8 mouse cellular contexts compared by ENCODE assay signal in the genomic region with DNA sequence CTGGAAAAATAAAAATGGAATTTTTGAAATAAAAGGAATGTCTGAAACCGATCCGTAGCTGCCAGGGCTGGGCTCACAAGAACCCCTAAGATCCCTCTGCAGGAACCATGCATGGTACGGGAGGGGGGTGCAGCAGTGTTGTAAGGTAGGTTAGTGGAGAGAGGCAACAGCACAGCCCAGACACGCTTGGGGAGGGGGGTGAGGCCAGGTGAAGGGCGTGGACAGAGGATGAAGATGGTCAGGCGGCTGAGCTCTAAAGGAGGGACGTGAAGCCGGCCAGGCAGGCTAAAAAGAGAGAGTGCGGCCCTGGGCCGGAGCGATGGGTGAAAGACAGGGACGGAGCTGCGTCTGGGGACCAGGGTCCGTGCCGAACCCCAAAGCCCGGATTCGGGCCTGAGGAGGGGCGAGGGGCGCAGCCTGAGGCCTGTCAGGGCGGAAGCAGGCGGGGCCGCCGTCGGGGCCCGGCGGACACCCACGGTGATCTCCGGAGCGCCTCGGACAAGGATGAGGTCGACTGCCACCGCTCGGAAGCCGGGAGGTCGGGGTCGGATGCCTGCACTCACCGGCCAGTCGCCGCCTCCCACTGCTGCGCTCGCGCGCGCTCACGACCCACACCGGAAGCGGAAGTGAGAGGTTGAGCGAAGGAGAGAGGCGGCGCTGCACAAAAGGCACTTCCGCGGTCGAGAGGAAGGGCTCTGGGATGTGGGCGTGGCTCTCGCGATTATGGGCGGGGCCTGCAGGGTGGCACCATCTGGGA. TPM values are rescaled to one million over a fixed set of nuclear protein-coding genes. Genes with fewer than 3 reads are reported as not detected.
A peak's percentile ranks its signal among the peaks of the same experiment; 100 is the strongest.
DNase-seq lines count a peak whose midpoint lies in the region; ATAC-seq and TF ChIP-seq lines count a peak whose summit lies in the region.

TSS of gene Clasrp (minus strand) at position 638 of the 757 bp plus-strand sequence.

- 1% methylated on average over 57 of the region's 57 CpGs for WGBS in forebrain, embryonic 12.5 days
- under 1% methylated on average over 54 of the region's 57 CpGs for WGBS in heart, postnatal 0 days
- WGBS in liver, embryonic 16.5 days (ENCODE audit: insufficient replicate concordance): 1% methylated on average over 51 of the region's 57 CpGs
- 1% methylated on average over 57 of the region's 57 CpGs for WGBS in neural tube, embryonic 13.5 days

- TF ChIP-seq RAD21 in CH12.LX (IDR thresholded peaks at IDR 0.05; ENCODE audit: low read depth, low read length): no peak

- ATAC-seq in forebrain, embryonic 12.5 days (ENCODE audit: low FRiP score): peak; percentile 95
- ATAC-seq in heart, postnatal 0 days (ENCODE audit: insufficient read depth, low read depth): peak; percentile 96
- peak; percentile 93 for ATAC-seq in liver, embryonic 16.5 days (ENCODE audit: low read depth)
- peak; percentile 88 for ATAC-seq in neural tube, embryonic 13.5 days (ENCODE audit: low read depth)

- TF ChIP-seq POLR2A in CH12.LX (IDR thresholded peaks at IDR 0.05; ENCODE audit: low read depth, low read length): peak; percentile 91
- peak; percentile 80 for TF ChIP-seq POLR2A in testis, adult 2 months (IDR thresholded peaks at IDR 0.05; ENCODE audit: control insufficient read depth, low read depth, low read length)

- H3K9me3 ChIP-seq in CH12.LX (replicated peaks; ENCODE audit: low read length): no peaks in the 10 kb centered on the region
- no peaks in the 10 kb centered on the region for H3K9me3 ChIP-seq in forebrain, embryonic 12.5 days
- no peaks in the 10 kb centered on the region for H3K9me3 ChIP-seq in heart, postnatal 0 days (replicated peaks; ENCODE audit: control insufficient read depth, low read length)
- no peaks in the 10 kb centered on the region for H3K9me3 ChIP-seq in liver, embryonic 16.5 days (replicated peaks; ENCODE audit: control insufficient read depth, low read length)
- no peaks in the 10 kb centered on the region for H3K9me3 ChIP-seq in neural tube, embryonic 13.5 days

- peak within 1 kb of the TSS; percentile 90 for H3K9ac ChIP-seq in CH12.LX (ENCODE audit: insufficient read depth, low read depth)
- H3K9ac ChIP-seq in forebrain, embryonic 12.5 days: peak within 1 kb of the TSS; percentile 84
- peak within 1 kb of the TSS; percentile 90 for H3K9ac ChIP-seq in heart, postnatal 0 days (replicated peaks; ENCODE audit: low read depth, low read length)
- peak within 1 kb of the TSS; percentile 90 for H3K9ac ChIP-seq in liver, embryonic 16.5 days (ENCODE audit: low read depth, low read length)
- peak within 1 kb of the TSS; percentile 99 for H3K9ac ChIP-seq in neural tube, embryonic 13.5 days

- H3K36me3 ChIP-seq in CH12.LX (replicated peaks in 1 of 2; ENCODE audit: control insufficient read depth in 1 of 2, insufficient read depth in 1 of 2, low read length in 1 of 2): peaks cover 39 to 72% of the 10 kb centered on the region in 2 experiments
- peaks cover 38% of the 10 kb centered on the region for H3K36me3 ChIP-seq in forebrain, embryonic 12.5 days (replicated peaks)
- peaks cover 28% of the 10 kb centered on the region for H3K36me3 ChIP-seq in heart, postnatal 0 days (replicated peaks; ENCODE audit: control insufficient read depth, insufficient read depth, low read length)
- no peaks in the 10 kb centered on the region for H3K36me3 ChIP-seq in liver, embryonic 16.5 days (ENCODE audit: control insufficient read depth, insufficient read depth)
- H3K36me3 ChIP-seq in neural tube, embryonic 13.5 days: peaks cover 32% of the 10 kb centered on the region
- no peaks in the 10 kb centered on the region for H3K36me3 ChIP-seq in testis, adult 2 months (ENCODE audit: control insufficient read depth, insufficient read depth, low read length)

- dilution Hi-C loops in CH12.LX (cut with MboI; ENCODE audit: extremely low pct_ligation_motif_present, extremely low pct_unique_long_range_greater_than_20kb, low sequenced_read_pairs): no loop called here

- peak within 1 kb of the TSS; percentile 97 for H3K4me2 ChIP-seq in CH12.LX (ENCODE audit: insufficient read depth, low read depth, poor library complexity, severe bottlenecking)
- H3K4me2 ChIP-seq in forebrain, embryonic 12.5 days: peak within 1 kb of the TSS; percentile 96
- peak within 1 kb of the TSS; percentile 85 for H3K4me2 ChIP-seq in heart, postnatal 0 days (ENCODE audit: low read depth, low read length)
- peak within 1 kb of the TSS; percentile 80 for H3K4me2 ChIP-seq in liver, embryonic 16.5 days (ENCODE audit: low read depth, low read length)
- H3K4me2 ChIP-seq in neural tube, embryonic 13.5 days: peak within 1 kb of the TSS; percentile 98

- peak within 1 kb of the TSS; percentile 45 for H3K27ac ChIP-seq in CH12.LX (ENCODE audit: insufficient read depth, low read depth)
- peak within 1 kb of the TSS; percentile 77 for H3K27ac ChIP-seq in forebrain, embryonic 12.5 days
- peak within 1 kb of the TSS; percentile 75 for H3K27ac ChIP-seq in heart, postnatal 0 days (ENCODE audit: low read depth)
- peak within 1 kb of the TSS; percentile 60 for H3K27ac ChIP-seq in liver, embryonic 16.5 days (ENCODE audit: low read length)
- peak within 1 kb of the TSS; percentile 82 for H3K27ac ChIP-seq in neural tube, embryonic 13.5 days (replicated peaks)
- peak within 1 kb of the TSS; percentile 45; the same call in 1 of the 2 replicates for H3K27ac ChIP-seq in testis, adult 2 months (ENCODE audit: control insufficient read depth, insufficient read depth, low read depth, low read length)

- TF ChIP-seq EP300 in CH12.LX (IDR thresholded peaks at IDR 0.05; ENCODE audit: low read length): no peak
- 0 out of 2 replicates have a peak, but pooled peaks have one; percentile 23 for TF ChIP-seq EP300 in heart, postnatal 0 days (IDR thresholded peaks at IDR 0.05; ENCODE audit: low read depth)

- H3K79me2 ChIP-seq in CH12.LX (replicated peaks; ENCODE audit: control insufficient read depth, extremely low read depth, insufficient read depth, poor library complexity, severe bottlenecking): peaks cover 37% of the 10 kb centered on the region

- H3K4me1 ChIP-seq in CH12.LX (ENCODE audit: control insufficient read depth in 1 of 2, insufficient read depth in 2 of 2): peaks cover 11 to 42% of the 10 kb centered on the region in 2 experiments; a peak in 3 of 4 replicates
- H3K4me1 ChIP-seq in forebrain, embryonic 12.5 days: peaks cover 33% of the 10 kb centered on the region
- H3K4me1 ChIP-seq in heart, postnatal 0 days (ENCODE audit: control insufficient read depth, insufficient read depth): peaks cover 13% of the 10 kb centered on the region
- peaks cover 15% of the 10 kb centered on the region for H3K4me1 ChIP-seq in liver, embryonic 16.5 days (ENCODE audit: control insufficient read depth, low read depth, low read length)
- H3K4me1 ChIP-seq in neural tube, embryonic 13.5 days (replicated peaks): peaks cover 42% of the 10 kb centered on the region
- H3K4me1 ChIP-seq in testis, adult 2 months (ENCODE audit: control insufficient read depth, insufficient read depth, low read length): peaks cover 4% of the 10 kb centered on the region

- H3K4me3 ChIP-seq in CH12.LX (replicated peaks in 1 of 3; ENCODE audit: low read depth in 2 of 3, low read length in 2 of 3, poor library complexity in 1 of 3): peak within 1 kb of the TSS; percentile 95 to 99 (median 99)
- H3K4me3 ChIP-seq in forebrain, embryonic 12.5 days (replicated peaks): peak within 1 kb of the TSS; percentile 70
- peak within 1 kb of the TSS; percentile 93 for H3K4me3 ChIP-seq in heart, postnatal 0 days (ENCODE audit: low read depth, low read length)
- peak within 1 kb of the TSS; percentile 84 for H3K4me3 ChIP-seq in liver, embryonic 16.5 days (ENCODE audit: low read depth, low read length)
- H3K4me3 ChIP-seq in neural tube, embryonic 13.5 days: peak within 1 kb of the TSS; percentile 98
- peak within 1 kb of the TSS; percentile 93 for H3K4me3 ChIP-seq in testis, adult 2 months (ENCODE audit: control insufficient read depth, low read depth, low read length)

- in situ Hi-C loops in CH12.LX (cut with MboI; ENCODE audit: low pct_ligation_motif_present, low pct_unique_long_range_greater_than_20kb, low sequenced_read_pairs): no loop called here

- DNase-seq in CH12.LX (ENCODE audit: extremely low read depth): peak; percentile 96
- peak; percentile 94 for DNase-seq in c-Kit-positive CD71-positive TER-119-negative erythroid progenitor cells, embryonic 14.5 days (ENCODE audit: low read depth)
- peak; percentile 94 for DNase-seq in heart, postnatal 0 days (ENCODE audit: low spot score)
- peak; percentile 99 for DNase-seq in kidney, postnatal 4 days

- H3K27me3 ChIP-seq in CH12.LX (replicated peaks): no peaks in the 10 kb centered on the region
- H3K27me3 ChIP-seq in forebrain, embryonic 12.5 days: no peaks in the 10 kb centered on the region
- no peaks in the 10 kb centered on the region for H3K27me3 ChIP-seq in heart, postnatal 0 days (ENCODE audit: control insufficient read depth, insufficient read depth, low read length)
- no peaks in the 10 kb centered on the region for H3K27me3 ChIP-seq in liver, embryonic 16.5 days (ENCODE audit: control insufficient read depth, insufficient read depth, low read depth, low read length)
- H3K27me3 ChIP-seq in neural tube, embryonic 13.5 days: no peaks in the 10 kb centered on the region
- H3K27me3 ChIP-seq in testis, adult 2 months (ENCODE audit: control insufficient read depth, insufficient read depth, low read length): no peaks in the 10 kb centered on the region

- TF ChIP-seq CTCF in CH12.LX (conservative IDR thresholded peaks at IDR 0.05 in 1 of 2, IDR thresholded peaks at IDR 0.05 in 1 of 2; ENCODE audit: low read depth in 2 of 2, low read length in 2 of 2): no peak
- peak; percentile 15; the same call in 1 of the 2 replicates for TF ChIP-seq CTCF in heart, postnatal 0 days (IDR thresholded peaks at IDR 0.05; ENCODE audit: low read depth)
- no peak for TF ChIP-seq CTCF in testis, adult 2 months (IDR thresholded peaks at IDR 0.05; ENCODE audit: control insufficient read depth, insufficient read depth, insufficient replicate concordance, low read depth, low read length)

TF ChIP-seq in CH12.LX, 34 proteins besides CTCF, POLR2A, EP300 and RAD21 (continues in another document):
- no peak for TF ChIP-seq BHLHE40 (IDR thresholded peaks at IDR 0.05; ENCODE audit: low read depth, low read length)
- no peak for TF ChIP-seq MAX (IDR thresholded peaks at IDR 0.05; ENCODE audit: low read length)
- TF ChIP-seq NRF1 (IDR thresholded peaks at IDR 0.05; ENCODE audit: low read depth, low read length): peak; percentile 76
- peak; percentile 89 for TF ChIP-seq NELFE (IDR thresholded peaks at IDR 0.05; ENCODE audit: low read depth, low read length)

RNA-seq across cellular contexts. Expression of gene Clasrp, which starts in this region (rescaled TPM):
- total RNA-seq in CH12.LX (2012; rRNA removed) (43.4 and 45.4 TPM in 2 replicates), CH12.LX (2014; rRNA removed) (14.5 and 17.5 TPM in 2 replicates)
- 59.4 and 62.6 TPM in 2 replicates for polyA plus RNA-seq in CH12.LX (2012; ENCODE audit: insufficient read length, low read depth)
- polyA plus RNA-seq in forebrain, embryonic 12.5 days (2016; fragmentation: Nextera tagmentation; extraction: Ambion mirVana): 66.3 and 67.6 TPM in 2 replicates
- total RNA-seq in heart, postnatal 0 days (2014; rRNA removed; ENCODE audit: low replicate concordance): 18.9 and 75.2 TPM in 2 replicates
- 13.4 and 17.5 TPM in 2 replicates for polyA plus RNA-seq in heart, postnatal 0 days (2015; fragmentation: Nextera tagmentation; extraction: Ambion mirVana)
- 9.4 and 11.4 TPM in 2 replicates for polyA plus RNA-seq in liver, embryonic 16.5 days (2015; fragmentation: Nextera tagmentation; extraction: Ambion mirVana)
- polyA plus RNA-seq in neural tube, embryonic 13.5 days (2015; fragmentation: Nextera tagmentation; extraction: Ambion mirVana): 52.9 and 61.6 TPM in 2 replicates
- polyA plus RNA-seq in testis, adult 2 months (2012; rRNA removed): 93.7 and 99.3 TPM in 2 replicates

Comparison
In these comparisons a context has a peak if more than half of its experiments do, and no peak if none do; other contexts are left out.
1. Peak in every context shown above with its lines: DNase-seq, ATAC-seq, H3K4me3 ChIP-seq and H3K27ac ChIP-seq.